Mouse (Mus musculus) ES-Bruce4 (cell line): ENCODE results near the gene Cacng4.

Experiments used
- CTCF ChIP-seq: IDR thresholded peaks from one replicate; pipeline ENCODE4 v1.8.1; 2011; ENCODE audit warnings: low read depth, low read length
- EP300 ChIP-seq: IDR thresholded peaks from 2 replicates; pipeline ENCODE4 v1.6.1; 2011; ENCODE audit warnings: low read depth, low read length; ENCODE audit not compliant: insufficient read depth
- POLR2A ChIP-seq: IDR thresholded peaks from one replicate; pipeline ENCODE4 v1.8.1; 2011; ENCODE audit warnings: low read length; ENCODE audit not compliant: insufficient read depth

DNA sequence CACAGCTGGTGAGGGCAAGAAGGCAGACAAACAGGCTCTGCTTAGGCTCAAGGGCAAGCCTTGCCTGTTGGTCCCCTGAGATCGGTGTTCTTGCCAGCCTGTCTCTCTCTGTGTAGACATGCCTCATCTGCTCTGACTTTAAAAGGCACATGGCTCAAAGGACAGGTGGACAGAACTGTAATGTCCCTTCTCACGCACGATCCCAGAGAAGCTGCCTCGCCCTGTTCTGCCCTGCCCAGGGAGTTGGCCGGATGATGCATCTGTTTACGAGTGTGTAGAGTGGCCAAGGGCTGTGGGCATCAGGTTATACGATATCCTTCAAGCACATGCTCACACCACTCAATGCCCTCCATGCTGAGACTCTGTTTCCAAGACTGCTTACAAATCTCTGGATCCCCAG is 80.0 kb downstream of the Cacng4 start:
- no peak for TF ChIP-seq POLR2A
- no peak for TF ChIP-seq EP300
- TF ChIP-seq CTCF = no peak
